Mouse (Mus musculus) midbrain, embryonic 12.5 days (tissue): Measurements from ENCODE around the gene Shcbp1l. TPM values are rescaled to one million over a fixed set of nuclear protein-coding genes. Genes with fewer than 3 reads are reported as not detected.

ENCODE experiments used
- ATAC-seq: fragments of 200-750 bp; cut with Nextera tagmentation; 2 replicates; pipeline ENCODE4 v1.8.0; 2017; ENCODE audit warnings: low read depth, moderate TSS enrichment, moderate library complexity; ENCODE audit not compliant: low FRiP score
- H3K27ac ChIP-seq: fragments of 300-500 bp; sonication (generic); replicated peaks from 2 replicates; pipeline ENCODE4 v1.5.1; 2016; ENCODE audit warnings: mild to moderate bottlenecking
- H3K27me3 ChIP-seq: fragments of 300-500 bp; sonication (generic); 2 replicates; pipeline ENCODE4 v1.6.1; 2016; ENCODE audit warnings: mild to moderate bottlenecking
- H3K36me3 ChIP-seq: fragments of 300-500 bp; sonication (generic); 2 replicates; pipeline ENCODE4 v1.6.1; 2016
- H3K4me1 ChIP-seq: fragments of 300-500 bp; sonication (generic); 2 replicates; pipeline ENCODE4 v1.6.1; 2016
- H3K4me2 ChIP-seq: fragments of 300-500 bp; sonication (generic); replicated peaks from 2 replicates; pipeline ENCODE4 v1.6.1; 2016; ENCODE audit warnings: mild to moderate bottlenecking, moderate library complexity
- H3K4me3 ChIP-seq: fragments of 300-500 bp; sonication (generic); 2 replicates; pipeline ENCODE4 v1.5.1; 2016; ENCODE audit warnings: mild to moderate bottlenecking
- H3K9ac ChIP-seq: fragments of 300-500 bp; sonication (generic); replicated peaks from 2 replicates; pipeline ENCODE4 v1.6.1; 2016; ENCODE audit warnings: mild to moderate bottlenecking, moderate library complexity
- H3K9me3 ChIP-seq: fragments of 300-500 bp; sonication (generic); 2 replicates; pipeline ENCODE4 v1.6.1; 2016; ENCODE audit warnings: mild to moderate bottlenecking
- WGBS: fragments of 180-500 bp; shearing (Covaris S2); methylation state at CpG from one replicate; pipeline ENCODE4 v1.1.7; 2016; 5-methylcytosine and 5-hydroxymethylcytosine counted together
- polyA plus RNA-seq: library from polyadenylated mRNA; unstranded; fragments of >200 nt; fragmentation: Nextera tagmentation; extraction: Ambion mirVana; gene quantifications from 2 replicates; pipeline ENCODE4 v1.2.1, GENCODE M21; 2016

Shcbp1l gene
- polyA plus RNA-seq, 1 experiment from 2014 or later, result 0.17 TPM

- 78% methylated on average over 1 of the region's 1 CpGs for WGBS
- H3K4me3 ChIP-seq, result no peak overlapping the region
- ATAC-seq, result no peak
- no peaks in the 10 kb centered on the region; the same call in 1 of the 2 replicates for H3K4me1 ChIP-seq
- H3K36me3 ChIP-seq, result no peaks in the 10 kb centered on the region
- no peak overlapping the region for H3K9ac ChIP-seq
- no peaks in the 10 kb centered on the region for H3K27me3 ChIP-seq
- H3K4me2 ChIP-seq, result no peak overlapping the region
- no peak overlapping the region for H3K27ac ChIP-seq
- H3K9me3 ChIP-seq, result no peaks in the 10 kb centered on the region
Measured at GRCm38 (mm10) chr1:153491822-153492221, 66.9 kb downstream of the Shcbp1l start.

GRCm38 (mm10) chr1:153493338-153493737 is 68.4 kb downstream of the Shcbp1l start:
- H3K4me3 ChIP-seq, result no peak overlapping the region
- no peaks in the 10 kb centered on the region; the same call in 1 of the 2 replicates for H3K4me1 ChIP-seq
- WGBS, result 16% methylated on average over 4 of the region's 4 CpGs
- no peak for ATAC-seq
- no peak overlapping the region for H3K4me2 ChIP-seq
- no peaks in the 10 kb centered on the region for H3K9me3 ChIP-seq
- no peaks in the 10 kb centered on the region for H3K36me3 ChIP-seq
- H3K9ac ChIP-seq, result no peak overlapping the region
- no peaks in the 10 kb centered on the region for H3K27me3 ChIP-seq
- H3K27ac ChIP-seq, result no peak overlapping the region

- no peak overlapping the region for H3K27ac ChIP-seq
- no peaks in the 10 kb centered on the region; the same call in 1 of the 2 replicates for H3K4me1 ChIP-seq
- H3K36me3 ChIP-seq, result no peaks in the 10 kb centered on the region
- H3K4me2 ChIP-seq, result no peak overlapping the region
- H3K27me3 ChIP-seq, result no peaks in the 10 kb centered on the region
- H3K9ac ChIP-seq, result no peak overlapping the region
- no peak for ATAC-seq
- H3K4me3 ChIP-seq, result no peak overlapping the region
- H3K9me3 ChIP-seq, result no peaks in the 10 kb centered on the region
- WGBS, result 30% methylated on average over 6 of the region's 6 CpGs
Measured at GRCm38 (mm10) chr1:153493931-153494330, 69.0 kb downstream of the Shcbp1l start.

GRCm38 (mm10) chr1:153496030-153496429 is 71.1 kb downstream of the Shcbp1l start:
- Histone ChIP-seq H3K36me3 (no peaks in the 10 kb centered on the region), H3K9me3 (no peaks in the 10 kb centered on the region), H3K9ac (no peak overlapping the region), H3K4me1 (no peaks in the 10 kb centered on the region; the same call in 1 of the 2 replicates), H3K27ac (no peak overlapping the region), H3K4me3 (no peak overlapping the region), H3K27me3 (no peaks in the 10 kb centered on the region), H3K4me2 (no peak overlapping the region)
- ATAC-seq, result no peak
- 74% methylated on average over 3 of the region's 3 CpGs for WGBS

GRCm38 (mm10) chr1:153500030-153500429 is 75.1 kb downstream of the Shcbp1l start:
- Histone ChIP-seq H3K27ac (no peak overlapping the region), H3K4me2 (no peak overlapping the region), H3K4me1 (no peaks in the 10 kb centered on the region), H3K27me3 (no peaks in the 10 kb centered on the region), H3K36me3 (no peaks in the 10 kb centered on the region), H3K4me3 (no peak overlapping the region), H3K9ac (no peak overlapping the region), H3K9me3 (no peaks in the 10 kb centered on the region)
- WGBS, result 90% methylated on average over 9 of the region's 9 CpGs
- ATAC-seq, result no peak

GRCm38 (mm10) chr1:153501644-153502321 is 76.8 kb downstream of the Shcbp1l start:
- no peak overlapping the region for H3K27ac ChIP-seq
- WGBS, result 56% methylated on average over 5 of the region's 5 CpGs
- H3K4me2 ChIP-seq, result no peak overlapping the region
- no peak overlapping the region for H3K9ac ChIP-seq
- H3K4me1 ChIP-seq, result no peaks in the 10 kb centered on the region
- no peaks in the 10 kb centered on the region for H3K9me3 ChIP-seq
- no peaks in the 10 kb centered on the region for H3K36me3 ChIP-seq
- H3K4me3 ChIP-seq, result no peak overlapping the region
- no peak for ATAC-seq
- H3K27me3 ChIP-seq, result no peaks in the 10 kb centered on the region

Other genes starting within 250 kb of the Shcbp1l start
- gene Lamc2, start 238.7 kb upstream of the Shcbp1l start, polyA plus RNA-seq, result 0.38 and 0.88 TPM in 2 replicates
- 25.0 and 26.9 TPM in 2 replicates for gene Lamc1, start 92.4 kb upstream of the Shcbp1l start, polyA plus RNA-seq
- 50.3 and 53.9 TPM in 2 replicates for gene Dhx9, start 62.5 kb downstream of the Shcbp1l start, polyA plus RNA-seq
- gene Npl, start 124.9 kb downstream of the Shcbp1l start, polyA plus RNA-seq, result 16.3 and 16.7 TPM in 2 replicates
- gene Rgs8, start 227.9 kb downstream of the Shcbp1l start, polyA plus RNA-seq, result 24.5 and 26.4 TPM in 2 replicates